Mouse (Mus musculus) layer of hippocampus, adult 18-20 months (tissue): ENCODE data around the gene Fads6. TPM values are rescaled to one million over a fixed set of nuclear protein-coding genes. Genes with fewer than 3 reads are reported as not detected.

Source experiments
- DNase-seq, 2 experiments: peaks; one replicate each; pipeline ENCODE4 v3.0.0; 2022; ENCODE audit warnings: low spot score in 2 of 2
- total RNA-seq, 2 experiments: library from RNA; stranded (reverse); gene quantifications; 2 replicates each; pipeline ENCODE4 v1.2.3; 2021

The Fads6 gene
- total RNA-seq, 2 experiments from 2014 or later: 16.7 to 17.3 TPM

GRCm38 (mm10) chr11:115276780-115277603 is 20.5 kb downstream of the Fads6 start, which contains the start of gene Fdxr:
Gene Fdxr (minus strand): TSS chr11:115277050.
- DNase-seq: peak; percentile 93 to 100

GRCm38 (mm10) chr11:115275954-115276353 is 21.5 kb downstream of the Fads6 start:
- no peak for DNase-seq

- DNase-seq: no peak
Observed at GRCm38 (mm10) chr11:115275509-115275908, 22.0 kb downstream of the Fads6 start.

- no peak for DNase-seq
Observed at GRCm38 (mm10) chr11:115274771-115275170, 22.7 kb downstream of the Fads6 start.

GRCm38 (mm10) chr11:115274178-115274577 is 23.3 kb downstream of the Fads6 start:
- DNase-seq: no peak

GRCm38 (mm10) chr11:115273735-115274134 is 23.7 kb downstream of the Fads6 start:
- DNase-seq: no peak

GRCm38 (mm10) chr11:115272894-115273498 is 24.5 kb downstream of the Fads6 start:
- no peak for DNase-seq

GRCm38 (mm10) chr11:115271481-115271880 is 26.0 kb downstream of the Fads6 start:
- no peak for DNase-seq

GRCm38 (mm10) chr11:115271052-115271451 is 26.4 kb downstream of the Fads6 start:
- no peak for DNase-seq

- peak; percentile 69 to 91 for DNase-seq
Observed at GRCm38 (mm10) chr11:115270148-115270861, 27.2 kb downstream of the Fads6 start.

GRCm38 (mm10) chr11:115269330-115270066 is 28.0 kb downstream of the Fads6 start:
- DNase-seq: no peak

- no peak for DNase-seq
Observed at GRCm38 (mm10) chr11:115267958-115268357, 29.5 kb downstream of the Fads6 start.

GRCm38 (mm10) chr11:115267061-115267883 is 30.2 kb downstream of the Fads6 start, which contains the start of gene Grin2c:
Gene Grin2c (minus strand): TSS chr11:115267243.
- no peak for DNase-seq

- no peak for DNase-seq
Observed at GRCm38 (mm10) chr11:115266400-115266778, 31.1 kb downstream of the Fads6 start.

GRCm38 (mm10) chr11:115265771-115266399 is 31.6 kb downstream of the Fads6 start:
- DNase-seq: no peak

- DNase-seq: no peak
Observed at GRCm38 (mm10) chr11:115264862-115265668, 32.4 kb downstream of the Fads6 start.

GRCm38 (mm10) chr11:115264136-115264861 is 33.2 kb downstream of the Fads6 start:
- DNase-seq: no peak

- no peak for DNase-seq
Observed at GRCm38 (mm10) chr11:115262954-115263353, 34.5 kb downstream of the Fads6 start.
